Mouse (Mus musculus) forebrain, embryonic 15.5 days (tissue): ENCODE data around the gene Prdm9. TPM values are rescaled to one million over a fixed set of nuclear protein-coding genes. Genes with fewer than 3 reads are reported as not detected.

ENCODE experiments used
- ATAC-seq: fragments of 200-750 bp; cut with Nextera tagmentation; replicated peaks from 2 replicates; pipeline ENCODE4 v1.8.0; 2017; ENCODE audit warnings: mild to moderate bottlenecking, moderate TSS enrichment, moderate library complexity
- H3K27ac ChIP-seq: fragments of 300-500 bp; sonication (generic); replicated peaks from 2 replicates; pipeline ENCODE4 v1.5.1; 2015; ENCODE audit warnings: mild to moderate bottlenecking, inconsistent platforms
- H3K27me3 ChIP-seq: fragments of 300-500 bp; sonication (generic); 2 replicates; pipeline ENCODE4 v1.6.1; 2015; ENCODE audit warnings: inconsistent platforms
- H3K36me3 ChIP-seq: fragments of 300-500 bp; sonication (generic); 2 replicates; pipeline ENCODE4 v1.6.1; 2015; ENCODE audit warnings: mild to moderate bottlenecking, inconsistent platforms
- H3K4me1 ChIP-seq: fragments of 300-500 bp; sonication (generic); 2 replicates; pipeline ENCODE4 v1.6.1; 2015; ENCODE audit warnings: inconsistent platforms
- H3K4me2 ChIP-seq: fragments of 300-500 bp; sonication (generic); replicated peaks from 2 replicates; pipeline ENCODE4 v1.6.1; 2015; ENCODE audit warnings: mild to moderate bottlenecking, inconsistent platforms
- H3K4me3 ChIP-seq: fragments of 300-500 bp; sonication (generic); 2 replicates; pipeline ENCODE4 v1.5.1; 2015; ENCODE audit warnings: mild to moderate bottlenecking, inconsistent platforms
- H3K9ac ChIP-seq: fragments of 300-500 bp; sonication (generic); replicated peaks from 2 replicates; pipeline ENCODE4 v1.6.1; 2015; ENCODE audit warnings: mild to moderate bottlenecking, inconsistent platforms
- H3K9me3 ChIP-seq: fragments of 300-500 bp; sonication (generic); 2 replicates; pipeline ENCODE4 v1.6.1; 2016; ENCODE audit warnings: inconsistent platforms
- WGBS: fragments of 180-500 bp; shearing (Covaris S2); methylation state at CpG from one replicate; pipeline ENCODE4 v1.1.7; 2015; ENCODE audit warnings: mixed read lengths; 5-methylcytosine and 5-hydroxymethylcytosine counted together
- polyA plus RNA-seq: library from polyadenylated mRNA; unstranded; fragments of >200 nt; fragmentation: Nextera tagmentation; extraction: Ambion mirVana; gene quantifications from 2 replicates; pipeline ENCODE4 v1.2.1, GENCODE M21; 2015

Gene Prdm9
- polyA plus RNA-seq, 1 experiment from 2014 or later, result 1.4 TPM

DNA sequence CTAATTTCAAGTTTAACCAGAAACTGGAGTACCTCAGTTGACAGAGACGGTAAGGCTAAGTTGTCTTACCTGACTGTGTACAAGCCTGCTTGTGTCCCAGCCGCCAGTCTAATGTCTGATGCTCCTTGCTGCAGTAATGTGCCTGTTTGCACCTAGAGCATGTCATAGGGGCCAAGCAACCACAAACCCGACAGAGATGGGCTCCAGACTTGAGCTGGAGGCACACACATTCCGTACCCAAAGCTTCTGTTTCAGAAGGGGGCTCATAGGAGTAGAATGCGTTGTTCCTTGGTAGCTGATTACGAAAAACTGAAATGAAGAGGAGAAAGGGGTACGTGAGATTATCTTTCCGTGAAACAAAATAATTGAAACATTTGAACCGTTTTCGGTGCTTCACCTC, 37.9 kb downstream of the Prdm9 start:
- Histone ChIP-seq H3K9me3 (no peaks in the 10 kb centered on the region), H3K27ac (peak overlapping the region; percentile 88; the same call in 1 of the 2 replicates), H3K27me3 (no peaks in the 10 kb centered on the region), H3K9ac (peak overlapping the region; percentile 73), H3K4me3 (peak overlapping the region; percentile 90), H3K36me3 (peaks cover 39% of the 10 kb centered on the region), H3K4me1 (peaks cover 19% of the 10 kb centered on the region), H3K4me2 (peak overlapping the region; percentile 67)
- WGBS, result 11% methylated on average over 10 of the region's 10 CpGs
- no peak for ATAC-seq

DNA sequence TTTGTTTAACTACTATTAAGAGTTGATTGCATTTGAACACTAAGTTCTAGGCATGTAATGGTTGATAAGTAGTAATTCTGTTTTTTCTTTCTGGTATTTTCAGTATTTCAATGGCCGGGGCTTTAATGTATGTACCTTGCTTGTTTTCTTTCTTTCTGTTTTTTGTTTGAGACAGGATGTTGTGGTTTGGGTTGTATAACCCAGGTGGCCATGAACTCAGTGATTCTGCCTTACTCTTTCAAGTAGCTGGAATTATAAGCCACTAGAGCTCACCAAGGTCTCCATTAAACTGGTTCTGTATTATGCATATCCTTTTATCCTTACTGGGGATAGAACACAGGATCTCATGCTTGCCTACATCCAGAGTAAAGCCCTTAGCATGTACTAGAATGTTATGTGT, 45.4 kb downstream of the Prdm9 start:
- Histone ChIP-seq H3K4me1 (no peaks in the 10 kb centered on the region), H3K27me3 (no peaks in the 10 kb centered on the region), H3K4me2 (no peak overlapping the region), H3K9me3 (no peaks in the 10 kb centered on the region), H3K27ac (no peak overlapping the region), H3K9ac (no peak overlapping the region), H3K4me3 (no peak overlapping the region), H3K36me3 (peaks cover 93% of the 10 kb centered on the region)
- 97% methylated on average over 1 of the region's 1 CpGs for WGBS
- no peak for ATAC-seq

GRCm38 (mm10) chr17:15518186-15518585, 46.0 kb downstream of the Prdm9 start:
- no peak overlapping the region for H3K27ac ChIP-seq
- peaks cover 95% of the 10 kb centered on the region for H3K36me3 ChIP-seq
- no peak; the same call in 1 of the 2 replicates for ATAC-seq
- H3K4me1 ChIP-seq, result no peaks in the 10 kb centered on the region
- no peaks in the 10 kb centered on the region for H3K27me3 ChIP-seq
- 91% methylated on average over 5 of the region's 5 CpGs for WGBS
- H3K4me2 ChIP-seq, result no peak overlapping the region
- no peak overlapping the region for H3K9ac ChIP-seq
- no peaks in the 10 kb centered on the region for H3K9me3 ChIP-seq
- no peak overlapping the region for H3K4me3 ChIP-seq

- no peaks in the 10 kb centered on the region for H3K9me3 ChIP-seq
- H3K36me3 ChIP-seq, result peaks cover 94% of the 10 kb centered on the region
- H3K4me3 ChIP-seq, result no peak overlapping the region
- no peak overlapping the region for H3K9ac ChIP-seq
- no peak overlapping the region for H3K27ac ChIP-seq
- WGBS, result 75% methylated on average over 5 of the region's 5 CpGs
- H3K4me1 ChIP-seq, result no peaks in the 10 kb centered on the region
- H3K27me3 ChIP-seq, result no peaks in the 10 kb centered on the region
- no peak overlapping the region for H3K4me2 ChIP-seq
- no peak for ATAC-seq
Observed at GRCm38 (mm10) chr17:15517776-15518175, 46.4 kb downstream of the Prdm9 start.

DNA sequence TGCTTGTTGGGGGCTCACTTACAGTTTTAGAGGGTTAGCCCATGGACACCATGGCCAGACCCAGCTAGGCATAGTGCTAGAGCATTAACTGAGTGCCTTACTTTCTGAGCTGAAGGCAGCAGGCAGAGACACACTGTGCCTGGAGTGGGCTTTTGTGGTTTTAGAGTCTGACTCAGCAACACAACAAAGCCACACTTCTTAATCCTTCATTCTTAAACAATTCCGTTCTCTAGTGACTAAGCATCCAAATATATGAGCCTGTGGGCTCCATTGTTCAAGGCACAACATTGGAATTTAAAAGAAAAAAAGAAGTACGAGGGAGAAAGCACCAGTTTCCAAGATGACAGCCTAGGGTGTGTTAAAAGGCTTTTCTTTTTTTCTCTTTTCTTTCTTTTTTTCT, 53.5 kb downstream of the Prdm9 start:
- Histone ChIP-seq H3K4me2 (no peak overlapping the region), H3K9me3 (no peaks in the 10 kb centered on the region), H3K36me3 (peaks cover 94% of the 10 kb centered on the region), H3K9ac (no peak overlapping the region), H3K4me1 (no peaks in the 10 kb centered on the region), H3K27ac (no peak overlapping the region), H3K4me3 (no peak overlapping the region), H3K27me3 (no peaks in the 10 kb centered on the region)
- WGBS, result 63% methylated on average over 2 of the region's 2 CpGs
- ATAC-seq, result no peak

DNA sequence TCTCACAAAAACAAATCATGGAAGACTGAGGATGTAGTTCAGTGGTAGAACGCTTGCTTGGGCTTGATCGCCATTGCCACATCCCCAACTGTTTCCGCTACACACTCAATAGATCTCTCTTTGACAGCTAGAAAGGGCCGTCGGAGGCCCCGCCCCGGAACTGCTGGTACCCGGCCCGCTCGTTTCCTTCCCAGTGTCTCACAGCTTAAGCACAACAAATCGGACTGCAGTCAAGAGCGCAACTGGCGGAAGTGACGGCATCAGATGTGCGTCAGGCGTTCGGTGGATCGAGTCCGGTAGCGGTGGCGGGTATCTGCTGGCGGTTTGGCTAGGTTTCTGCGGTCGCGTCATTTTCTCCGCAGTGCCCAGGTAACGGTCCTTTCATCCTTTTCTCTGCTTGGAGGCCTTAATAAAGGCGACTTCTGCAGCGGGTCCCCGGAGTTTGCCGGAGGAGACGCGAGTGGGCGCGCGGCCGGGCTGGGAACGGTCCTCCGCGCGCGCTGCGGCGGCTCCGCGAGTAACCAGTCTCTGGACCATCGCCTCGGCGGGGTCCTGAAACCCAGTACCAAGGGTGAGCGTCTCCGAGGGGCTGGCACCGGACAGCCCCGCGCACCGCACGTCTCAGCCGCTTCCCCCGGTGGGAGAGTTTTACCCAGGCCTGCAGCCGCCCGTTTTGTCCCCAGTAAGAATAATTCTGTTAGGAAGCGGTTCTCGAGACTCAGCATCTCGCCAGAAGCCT, 64.3 kb downstream of the Prdm9 start, which contains the start of the genes Psmb1 and Tbp:
Psmb1 (minus strand) TSS at position 96 of the 739 bp plus-strand sequence.
Tbp (plus strand) TSS at position 233 of the 739 bp plus-strand sequence.
- H3K4me2 ChIP-seq, result peak within 1 kb of the TSS; percentile 69
- WGBS, result under 1% methylated on average over 63 of the region's 63 CpGs
- H3K27ac ChIP-seq, result peak within 1 kb of the TSS; percentile 93
- peak within 1 kb of the TSS; percentile 66 for H3K4me3 ChIP-seq
- ATAC-seq, result peak; percentile 95
- no peaks in the 10 kb centered on the region for H3K9me3 ChIP-seq
- peaks cover 47% of the 10 kb centered on the region for H3K4me1 ChIP-seq
- no peaks in the 10 kb centered on the region for H3K27me3 ChIP-seq
- peaks cover 22% of the 10 kb centered on the region for H3K36me3 ChIP-seq
- peak within 1 kb of the TSS; percentile 84 for H3K9ac ChIP-seq

- Histone ChIP-seq H3K27ac (peak overlapping the region; percentile 93), H3K4me1 (peaks cover 49% of the 10 kb centered on the region), H3K36me3 (peaks cover 15% of the 10 kb centered on the region), H3K27me3 (no peaks in the 10 kb centered on the region), H3K9ac (peak overlapping the region; percentile 69; the same call in 1 of the 2 replicates), H3K4me3 (peak overlapping the region; percentile 66), H3K9me3 (no peaks in the 10 kb centered on the region), H3K4me2 (peak overlapping the region; percentile 69)
- 42% methylated on average over 7 of the region's 7 CpGs for WGBS
- ATAC-seq, result no peak
Observed at GRCm38 (mm10) chr17:15498753-15499113, 65.4 kb downstream of the Prdm9 start.

GRCm38 (mm10) chr17:15497882-15498752, 66.0 kb downstream of the Prdm9 start:
- Histone ChIP-seq H3K27me3 (no peaks in the 10 kb centered on the region), H3K27ac (peak overlapping the region; percentile 93), H3K4me1 (peaks cover 49% of the 10 kb centered on the region), H3K9me3 (no peaks in the 10 kb centered on the region), H3K9ac (peak overlapping the region; percentile 69), H3K4me2 (peak overlapping the region; percentile 69), H3K4me3 (peak overlapping the region; percentile 66), H3K36me3 (peaks cover 17% of the 10 kb centered on the region)
- ATAC-seq, result peak; percentile 96
- under 1% methylated on average over 50 of the region's 50 CpGs for WGBS

Other genes with a start within 250 kb of the Prdm9 start
- gene Dll1, start 187.5 kb downstream of the Prdm9 start, polyA plus RNA-seq, result 34.6 and 35.9 TPM in 2 replicates
- gene Fam120b, start 168.2 kb downstream of the Prdm9 start, polyA plus RNA-seq, result 47.8 and 48.6 TPM in 2 replicates
- gene Psmb1, start 64.6 kb downstream of the Prdm9 start, polyA plus RNA-seq, result 238 and 248 TPM in 2 replicates
- 69.3 and 71.3 TPM in 2 replicates for gene Tbp, start 64.5 kb downstream of the Prdm9 start, polyA plus RNA-seq
- gene Pdcd2, start 37.1 kb downstream of the Prdm9 start, polyA plus RNA-seq, result 60.0 and 64.7 TPM in 2 replicates
- gene Chd1, start 140.6 kb upstream of the Prdm9 start, polyA plus RNA-seq, result 23.4 and 26.6 TPM in 2 replicates